Mouse (Mus musculus) liver, postnatal 0 days (tissue): Measurements from ENCODE around the gene Alg10b.

Experiments
- CTCF ChIP-seq: sonication (generic); IDR thresholded peaks from 2 replicates; pipeline ENCODE4 v1.5.1; 2016; ENCODE audit warnings: antibody characterized with exemption, low read depth
- EP300 ChIP-seq: IDR thresholded peaks from 2 replicates; pipeline ENCODE4 v1.6.1; 2016; ENCODE audit warnings: antibody characterized with exemption, low read depth, mild to moderate bottlenecking

GRCm38 (mm10) chr15:90282876-90283275 lies 58.8 kb downstream of the Alg10b start:
- no peak for TF ChIP-seq EP300
- no peak for TF ChIP-seq CTCF
